Mouse (Mus musculus): ENCODE measurements around the gene Hoxa9.

DNA sequence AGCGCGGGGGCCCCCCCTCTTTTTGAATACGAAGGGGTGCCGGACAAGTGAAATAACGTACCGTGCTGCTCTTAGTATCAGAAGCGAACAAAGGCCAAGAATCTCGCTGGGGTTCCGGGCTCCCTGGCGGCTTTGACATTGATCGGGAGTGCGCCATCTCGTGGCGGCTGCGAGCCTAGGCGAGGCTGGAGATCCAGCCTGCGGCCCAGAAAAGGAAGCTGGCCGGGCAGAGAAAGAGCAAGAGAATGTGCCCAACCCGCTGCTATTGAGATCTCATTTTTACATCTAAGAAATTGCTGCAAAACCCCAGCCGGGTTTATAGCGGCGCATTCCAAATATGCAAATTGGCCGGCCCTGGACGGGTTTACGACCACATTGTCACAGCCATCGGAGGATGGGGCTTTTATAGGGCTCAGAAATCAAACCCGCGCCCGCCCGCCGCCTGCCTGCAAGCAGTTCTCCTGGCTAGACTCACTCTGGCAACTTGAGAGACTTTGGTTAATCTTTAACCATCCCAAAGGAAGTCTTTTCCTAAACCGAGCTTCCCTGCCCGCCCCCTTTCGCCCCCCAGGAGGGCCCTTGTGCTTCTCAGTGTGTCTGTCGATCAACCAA lies 9.6 kb upstream of the Hoxa9 start, which contains the start of gene Hoxa10:
- peak; percentile 80 for TF ChIP-seq CTCF (IDR thresholded peaks at IDR 0.05; ENCODE audit: low read depth, low read length)
- no peak for TF ChIP-seq POLR2A (IDR thresholded peaks at IDR 0.05; ENCODE audit: borderline replicate concordance, low read depth, low read length)

Data from bone marrow macrophage, adult 2 months (primary cell).